Mouse (Mus musculus) kidney, adult 2 months (tissue): ENCODE data around the gene Nrxn3.

Source experiments
- CTCF ChIP-seq: fragments of 200-500 bp; conservative IDR thresholded peaks from 2 replicates; pipeline ENCODE4 v1.5.1; 2011; ENCODE audit warnings: low read depth, mild to moderate bottlenecking, control low read depth, low read length, moderate library complexity, mixed read lengths; ENCODE audit not compliant: insufficient read depth, insufficient read length
- POLR2A ChIP-seq: fragments of 200-500 bp; IDR thresholded peaks from one replicate; pipeline ENCODE4 v1.6.1; 2011; ENCODE audit warnings: low read depth, low read length, control low read depth

- no peak for TF ChIP-seq CTCF
- no peak for TF ChIP-seq POLR2A
Measured at GRCm38 (mm10) chr12:90274621-90275236, 1552.1 kb downstream of the Nrxn3 start.
